Mouse (Mus musculus): ENCODE data around the gene Trim69. TPM values are rescaled to one million over a fixed set of nuclear protein-coding genes. Genes with fewer than 3 reads are reported as not detected.

Gene Trim69
- polyA plus RNA-seq, 1 experiment from 2014 or later = not detected

DNA sequence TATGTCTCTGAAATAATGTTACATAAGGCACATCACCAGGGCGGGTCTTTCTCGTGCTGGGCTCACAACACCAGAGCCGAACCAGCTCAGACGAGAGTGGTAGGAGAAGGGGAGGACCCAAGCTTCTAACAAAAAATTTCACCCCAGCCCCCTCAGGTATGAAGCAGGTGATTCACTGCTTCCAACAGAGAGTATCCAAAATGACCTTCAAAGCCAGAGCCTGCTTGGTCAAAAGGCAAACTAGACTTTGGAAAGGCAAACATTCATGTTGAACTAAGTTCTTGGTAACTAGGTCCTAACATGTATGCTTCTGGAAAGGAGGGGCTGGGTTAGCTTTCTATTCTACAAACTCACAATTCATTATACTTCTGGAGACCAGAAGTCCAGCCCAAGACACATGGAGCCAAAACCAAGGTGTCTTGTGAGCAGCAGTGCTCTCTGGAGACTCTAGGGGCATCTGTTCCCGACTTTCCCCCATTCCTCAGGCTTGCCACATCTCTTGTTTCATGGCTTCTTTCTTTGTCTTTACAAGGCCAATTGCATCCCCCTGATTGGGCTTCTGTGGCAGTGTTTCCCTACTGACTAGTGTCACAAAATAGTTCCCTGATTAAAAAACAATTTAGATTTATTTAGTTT is 19.1 kb upstream of the Trim69 start:
- Histone ChIP-seq H3K4me3 (replicated peaks) (no peak overlapping the region), H3K4me2 (peak overlapping the region; percentile 13; the same call in 1 of the 2 replicates), H3K9ac (no peak overlapping the region), H3K4me1 (replicated peaks) (peaks cover 39% of the 10 kb centered on the region), H3K27me3 (no peaks in the 10 kb centered on the region), H3K36me3 (no peaks in the 10 kb centered on the region), H3K9me3 (replicated peaks) (no peaks in the 10 kb centered on the region), H3K27ac (peak overlapping the region; percentile 67)
- WGBS (ENCODE audit: insufficient replicate concordance) = 61% methylated on average over 5 of the region's 5 CpGs
- no peak for DNase-seq
- ATAC-seq (ENCODE audit: low read depth) = peak; percentile 18

DNA sequence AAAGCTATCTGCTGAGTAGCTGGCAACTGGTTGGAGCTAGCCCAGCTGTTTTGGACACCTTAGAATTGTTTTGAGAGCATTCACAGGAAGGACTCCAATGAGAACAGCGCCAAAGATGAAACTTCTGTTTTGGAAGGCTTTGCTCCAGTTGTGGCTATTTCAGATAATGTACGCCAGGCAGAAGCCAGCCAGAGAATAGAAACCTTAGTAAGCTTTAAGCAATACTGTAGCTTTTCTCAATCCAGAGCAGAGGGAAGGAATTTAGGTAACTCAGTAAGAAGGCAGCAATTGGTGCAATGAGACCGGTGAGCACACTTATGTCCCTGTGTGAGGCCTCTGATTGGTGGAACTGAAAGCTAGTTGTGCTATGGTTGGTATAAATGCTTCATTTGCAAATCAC is 17.4 kb upstream of the Trim69 start:
- 77% methylated on average over 3 of the region's 3 CpGs for WGBS (ENCODE audit: insufficient replicate concordance)
- H3K27ac ChIP-seq = no peak overlapping the region

DNA sequence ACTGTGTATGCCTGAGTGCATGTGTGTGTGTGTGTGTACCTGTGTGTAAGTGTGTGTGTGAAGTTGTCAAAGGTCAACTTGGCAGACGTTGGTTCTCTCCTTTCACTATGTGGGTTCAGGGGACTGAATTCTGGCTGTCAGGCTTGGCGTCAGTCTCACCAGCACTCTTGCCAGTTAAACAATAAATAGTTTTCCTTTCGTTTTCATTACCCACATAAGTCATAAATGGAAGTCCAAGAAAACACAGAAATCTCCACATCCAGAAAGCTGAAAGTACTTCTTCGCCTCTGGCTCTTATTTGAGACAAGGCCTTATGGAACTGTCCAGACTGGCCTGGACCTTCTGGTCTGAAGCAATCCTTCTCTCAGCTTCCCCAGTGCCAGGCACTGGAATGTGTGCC is 14.7 kb upstream of the Trim69 start:
- ATAC-seq (ENCODE audit: low read depth) (no peak), DNase-seq (no peak)
- no peak overlapping the region for H3K4me2 ChIP-seq
- no peak overlapping the region for H3K4me3 ChIP-seq (replicated peaks)
- H3K9ac ChIP-seq = no peak overlapping the region
- no peaks in the 10 kb centered on the region for H3K27me3 ChIP-seq
- WGBS (ENCODE audit: insufficient replicate concordance) = 59% methylated on average over 4 of the region's 4 CpGs
- H3K36me3 ChIP-seq = peaks cover 7% of the 10 kb centered on the region
- no peaks in the 10 kb centered on the region for H3K9me3 ChIP-seq (replicated peaks)
- no peak overlapping the region for H3K27ac ChIP-seq
- H3K4me1 ChIP-seq (replicated peaks) = peaks cover 44% of the 10 kb centered on the region

More for the DNA sequence above, 17.4 kb upstream of the Trim69 start:
- DNase-seq = no peak
- Histone ChIP-seq H3K9me3 (replicated peaks) (no peaks in the 10 kb centered on the region), H3K9ac (no peak overlapping the region), H3K4me1 (replicated peaks) (peaks cover 35% of the 10 kb centered on the region), H3K4me2 (no peak overlapping the region), H3K4me3 (replicated peaks) (no peak overlapping the region), H3K27me3 (no peaks in the 10 kb centered on the region), H3K36me3 (no peaks in the 10 kb centered on the region)
- no peak for ATAC-seq (ENCODE audit: low read depth)

DNA sequence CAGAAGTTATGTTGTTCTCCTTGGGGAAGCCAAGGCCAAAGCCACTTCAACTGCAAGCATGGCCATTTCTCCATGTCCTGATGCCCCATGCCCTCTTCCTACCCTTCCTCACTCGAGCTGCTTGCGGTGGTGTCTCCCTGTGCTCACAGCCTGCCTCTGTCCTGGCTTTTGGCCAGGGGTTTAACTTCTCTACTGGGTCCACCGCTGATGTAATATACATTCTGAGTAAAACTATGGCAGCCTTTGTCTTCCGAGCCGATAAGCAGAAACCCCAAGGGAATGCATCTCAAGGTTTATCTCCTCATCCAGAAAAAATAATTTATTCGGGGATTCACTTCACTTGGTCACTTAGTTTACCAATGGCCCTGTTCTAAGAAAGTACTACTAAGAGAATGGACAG is 13.8 kb upstream of the Trim69 start:
- 74% methylated on average over 6 of the region's 6 CpGs for WGBS (ENCODE audit: insufficient replicate concordance)
- Histone ChIP-seq H3K36me3 (peaks cover 15% of the 10 kb centered on the region), H3K27me3 (no peaks in the 10 kb centered on the region), H3K9me3 (replicated peaks) (no peaks in the 10 kb centered on the region), H3K4me1 (replicated peaks) (peaks cover 44% of the 10 kb centered on the region), H3K9ac (peak overlapping the region; percentile 89), H3K4me3 (replicated peaks) (peak overlapping the region; percentile 82), H3K4me2 (peak overlapping the region; percentile 93), H3K27ac (peak overlapping the region; percentile 65)
- no peak for DNase-seq
- no peak for ATAC-seq (ENCODE audit: low read depth)

DNA sequence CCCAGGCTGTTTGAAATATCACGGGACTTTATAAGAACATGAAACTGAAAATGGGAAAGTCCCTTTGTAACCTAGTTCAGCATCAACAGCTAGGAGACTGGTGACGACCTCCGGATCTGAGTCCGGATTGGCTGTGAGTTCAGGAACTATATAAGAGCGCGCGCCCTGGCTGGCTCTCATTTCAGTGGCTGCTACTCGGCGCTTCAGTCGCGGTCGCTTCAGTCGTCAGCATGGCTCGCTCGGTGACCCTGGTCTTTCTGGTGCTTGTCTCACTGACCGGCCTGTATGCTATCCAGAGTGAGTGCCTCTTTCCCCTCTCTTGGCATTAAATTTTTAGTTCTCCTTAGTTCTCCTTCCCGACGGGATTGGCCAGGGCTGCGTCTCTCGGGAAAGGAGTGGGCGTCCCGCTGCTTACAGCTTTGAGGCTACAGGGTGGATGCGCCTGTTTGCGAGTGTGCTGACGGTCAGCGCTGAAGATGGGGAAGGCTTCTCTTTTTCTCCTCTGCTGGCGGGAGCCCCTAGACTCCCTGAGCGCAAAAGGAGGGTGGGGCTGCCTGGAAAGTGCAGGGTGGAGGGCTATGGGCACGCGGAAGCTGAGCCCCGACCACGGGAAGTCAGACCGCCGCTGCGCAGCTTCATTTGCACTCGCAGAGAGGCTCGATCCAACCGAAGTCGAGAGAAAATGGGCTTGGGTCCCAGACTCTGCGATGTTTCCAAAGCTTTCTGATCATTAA is 12.8 kb upstream of the Trim69 start, which contains the start of gene B2m:
TSS of gene B2m (plus strand) at position 179 of the 734 bp plus-strand sequence.
- Histone ChIP-seq H3K4me1 (replicated peaks) (peaks cover 50% of the 10 kb centered on the region), H3K9ac (peak within 1 kb of the TSS; percentile 89), H3K27me3 (no peaks in the 10 kb centered on the region), H3K4me2 (peak within 1 kb of the TSS; percentile 93), H3K36me3 (peaks cover 23% of the 10 kb centered on the region), H3K27ac (peak within 1 kb of the TSS; percentile 85), H3K4me3 (replicated peaks) (peak within 1 kb of the TSS; percentile 82), H3K9me3 (replicated peaks) (no peaks in the 10 kb centered on the region)
- DNase-seq = peak; percentile 84
- peak; percentile 93 for ATAC-seq (ENCODE audit: low read depth)
- under 1% methylated on average over 40 of the region's 40 CpGs for WGBS (ENCODE audit: insufficient replicate concordance)

DNA sequence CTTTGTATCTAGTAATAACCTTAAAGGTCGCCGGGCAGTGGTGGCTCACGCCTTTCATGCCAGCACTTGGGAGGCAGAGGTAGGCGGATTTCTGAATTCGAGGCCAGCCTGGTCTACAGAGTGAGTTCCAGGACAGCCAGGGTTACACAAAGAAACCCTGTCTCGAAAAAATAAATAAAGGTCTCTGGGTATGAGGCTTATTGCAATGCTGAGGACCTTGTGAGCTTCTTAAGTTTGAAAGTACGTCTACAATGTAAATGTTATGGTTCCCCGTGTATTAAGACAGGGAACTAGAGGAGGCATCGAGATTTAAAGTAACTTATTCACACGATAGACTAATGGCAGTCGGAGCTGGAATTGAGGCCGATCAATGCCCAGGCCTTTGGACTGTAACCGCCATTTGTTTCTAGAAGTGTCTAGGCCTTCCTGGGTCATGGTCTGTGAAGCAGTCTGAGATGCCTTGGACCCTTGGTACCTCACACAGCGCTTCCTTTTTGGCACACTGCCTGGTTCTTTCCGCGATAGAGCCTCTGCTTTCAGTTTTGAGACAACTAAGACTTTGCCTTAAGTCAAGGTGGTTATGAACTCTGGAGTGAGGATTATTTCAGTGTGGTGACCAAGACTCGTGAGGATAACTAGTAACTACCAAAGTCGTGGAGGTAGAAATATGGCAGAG is 12.1 kb upstream of the Trim69 start:
- peaks cover 51% of the 10 kb centered on the region for H3K4me1 ChIP-seq (replicated peaks)
- H3K9ac ChIP-seq = peak overlapping the region; percentile 89
- DNase-seq = no peak
- WGBS (ENCODE audit: insufficient replicate concordance) = 9% methylated on average over 18 of the region's 18 CpGs
- H3K36me3 ChIP-seq = peaks cover 30% of the 10 kb centered on the region
- H3K9me3 ChIP-seq (replicated peaks) = no peaks in the 10 kb centered on the region
- peak overlapping the region; percentile 82 for H3K4me3 ChIP-seq (replicated peaks)
- H3K4me2 ChIP-seq = peak overlapping the region; percentile 93
- H3K27ac ChIP-seq = peak overlapping the region; percentile 85
- peak; percentile 12; the same call in 1 of the 2 replicates for ATAC-seq (ENCODE audit: low read depth)
- no peaks in the 10 kb centered on the region for H3K27me3 ChIP-seq

DNA sequence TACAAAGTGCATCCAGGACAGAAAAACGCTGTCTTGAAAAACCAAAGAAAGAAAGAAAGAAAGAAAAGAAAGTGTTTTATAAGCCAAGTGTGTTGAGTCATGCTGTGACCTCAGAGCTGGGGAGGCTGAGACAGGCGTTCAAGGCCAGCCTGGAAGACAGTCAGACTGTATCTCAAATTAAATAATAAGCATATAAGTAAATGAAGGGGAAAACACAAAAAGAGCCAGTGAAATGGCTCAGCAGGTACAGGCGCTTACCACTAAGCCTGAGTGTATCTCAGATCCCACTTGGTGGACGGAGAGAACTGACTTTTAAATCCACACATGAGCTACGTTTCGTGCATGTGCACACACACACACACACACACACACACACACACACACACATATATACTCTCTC is 11.2 kb upstream of the Trim69 start:
- Histone ChIP-seq H3K27ac (no peak overlapping the region), H3K4me1 (replicated peaks) (peaks cover 51% of the 10 kb centered on the region), H3K4me2 (peak overlapping the region; percentile 93), H3K9ac (peak overlapping the region; percentile 89; the same call in 1 of the 2 replicates), H3K36me3 (peaks cover 33% of the 10 kb centered on the region), H3K4me3 (replicated peaks) (peak overlapping the region; percentile 82), H3K27me3 (no peaks in the 10 kb centered on the region), H3K9me3 (replicated peaks) (no peaks in the 10 kb centered on the region)
- ATAC-seq (ENCODE audit: low read depth) (no peak), DNase-seq (no peak)
- WGBS (ENCODE audit: insufficient replicate concordance) = 78% methylated on average over 6 of the region's 6 CpGs

DNA sequence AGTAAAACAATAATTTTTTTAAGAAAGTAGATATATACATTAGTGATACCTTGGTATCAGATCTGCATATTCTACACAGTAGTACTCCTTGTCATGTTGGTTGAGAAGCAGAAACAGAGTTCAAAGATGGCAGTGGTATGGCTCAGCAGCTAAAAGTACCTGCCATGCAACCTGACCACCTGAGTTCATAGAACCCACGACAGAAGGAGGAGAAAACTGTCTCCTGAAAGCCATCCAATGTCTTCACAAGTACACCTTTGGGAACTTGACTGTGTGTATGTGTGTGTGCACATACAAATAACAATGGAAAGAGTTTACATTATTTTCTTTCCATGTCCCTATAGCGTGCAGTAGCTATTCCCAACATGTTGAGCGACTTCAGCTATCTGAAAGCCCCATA is 10.8 kb upstream of the Trim69 start:
- Histone ChIP-seq H3K4me2 (peak overlapping the region; percentile 93), H3K36me3 (peaks cover 37% of the 10 kb centered on the region), H3K4me3 (replicated peaks) (peak overlapping the region; percentile 82), H3K9ac (0 out of 2 replicates have a peak overlapping the region, but pooled peaks have one; percentile 89), H3K9me3 (replicated peaks) (no peaks in the 10 kb centered on the region), H3K27ac (no peak overlapping the region), H3K4me1 (replicated peaks) (peaks cover 53% of the 10 kb centered on the region), H3K27me3 (no peaks in the 10 kb centered on the region)
- ATAC-seq (ENCODE audit: low read depth) (no peak), DNase-seq (no peak)
- WGBS (ENCODE audit: insufficient replicate concordance) = 66% methylated on average over 3 of the region's 3 CpGs

DNA sequence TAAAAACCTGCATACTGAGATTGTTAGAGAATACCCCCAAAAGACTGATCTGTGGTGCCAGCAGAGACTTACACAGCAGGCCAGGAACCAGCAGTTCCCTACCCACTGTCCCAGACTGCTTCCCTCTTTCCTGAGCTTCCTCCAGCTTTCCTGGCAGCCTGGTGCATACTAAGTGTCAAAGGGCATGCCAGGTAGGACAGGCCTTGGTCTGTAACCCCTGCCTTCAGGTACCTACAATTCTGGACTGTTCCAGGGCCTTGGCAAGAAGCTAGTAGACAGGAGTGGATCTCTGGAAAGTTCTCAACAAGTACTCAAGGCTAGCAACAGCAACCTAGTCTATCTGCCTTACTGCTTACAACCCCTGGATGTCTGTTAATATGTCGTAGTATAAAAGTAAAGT is 9.3 kb upstream of the Trim69 start:
- DNase-seq = no peak
- H3K36me3 ChIP-seq = peaks cover 44% of the 10 kb centered on the region
- H3K27ac ChIP-seq = no peak overlapping the region
- no peak overlapping the region for H3K9ac ChIP-seq
- WGBS (ENCODE audit: insufficient replicate concordance) = 83% methylated on average over 1 of the region's 1 CpGs
- no peak overlapping the region for H3K4me2 ChIP-seq
- peaks cover 62% of the 10 kb centered on the region for H3K4me1 ChIP-seq (replicated peaks)
- H3K4me3 ChIP-seq (replicated peaks) = no peak overlapping the region
- no peak for ATAC-seq (ENCODE audit: low read depth)
- H3K9me3 ChIP-seq (replicated peaks) = no peaks in the 10 kb centered on the region
- H3K27me3 ChIP-seq = no peaks in the 10 kb centered on the region

DNA sequence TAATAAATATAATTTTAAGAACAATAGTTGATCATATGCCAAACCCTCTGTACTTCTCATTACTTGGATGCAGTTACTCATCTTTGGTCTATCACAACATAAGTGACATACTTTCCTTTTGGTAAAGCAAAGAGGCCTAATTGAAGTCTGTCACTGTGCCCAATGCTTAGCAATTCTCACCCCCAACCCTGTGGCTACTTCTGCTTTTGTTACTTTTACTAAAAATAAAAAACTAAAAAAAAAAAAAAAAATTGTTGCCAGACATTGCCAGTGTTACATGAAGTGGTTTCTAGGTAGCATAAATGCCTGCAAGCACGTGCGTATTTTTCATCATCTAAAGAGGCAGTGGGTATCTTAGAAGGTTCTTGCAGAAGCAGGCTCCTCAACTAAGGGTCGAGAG is 7.7 kb upstream of the Trim69 start:
- Histone ChIP-seq H3K9ac (no peak overlapping the region), H3K27me3 (no peaks in the 10 kb centered on the region), H3K4me3 (replicated peaks) (no peak overlapping the region), H3K4me1 (replicated peaks) (peaks cover 61% of the 10 kb centered on the region), H3K36me3 (peaks cover 44% of the 10 kb centered on the region), H3K4me2 (no peak overlapping the region), H3K27ac (no peak overlapping the region), H3K9me3 (replicated peaks) (no peaks in the 10 kb centered on the region)
- no peak for ATAC-seq (ENCODE audit: low read depth)
- DNase-seq = no peak
- WGBS (ENCODE audit: insufficient replicate concordance) = 61% methylated on average over 3 of the region's 3 CpGs

DNA sequence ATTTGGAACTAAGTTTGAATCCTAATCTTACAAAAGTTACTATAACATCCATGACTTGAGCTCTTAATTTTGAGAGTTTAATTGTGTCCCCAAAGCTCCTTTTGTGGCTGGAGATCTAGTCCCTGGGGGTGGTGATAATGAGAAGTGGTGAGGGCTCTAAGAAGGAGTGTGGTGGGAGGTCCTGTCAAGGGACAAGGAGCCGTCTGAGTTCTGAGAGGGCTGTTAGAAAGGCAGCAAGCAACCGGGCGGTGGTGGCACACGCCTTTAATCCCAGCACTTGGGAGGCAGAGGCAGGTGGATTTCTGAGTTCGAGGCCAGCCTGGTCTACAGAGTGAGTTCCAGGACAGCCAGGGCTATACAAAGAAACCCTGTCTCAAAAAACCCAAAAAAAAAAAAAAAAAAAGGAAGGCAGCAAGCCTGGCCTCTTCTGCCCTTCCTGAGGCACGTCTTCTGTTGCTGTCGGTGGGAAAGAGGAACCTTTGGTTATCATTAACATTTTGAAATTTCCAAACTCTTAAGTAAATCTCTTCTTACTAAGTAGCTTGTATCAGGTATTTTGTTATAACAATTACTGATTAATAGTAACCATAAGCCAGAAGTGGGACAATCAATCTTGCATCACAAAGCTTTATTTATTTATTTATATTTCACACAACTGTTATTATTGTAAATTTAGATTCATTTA is 6.7 kb upstream of the Trim69 start:
- peaks cover 44% of the 10 kb centered on the region for H3K36me3 ChIP-seq
- H3K27me3 ChIP-seq = no peaks in the 10 kb centered on the region
- no peak overlapping the region for H3K4me3 ChIP-seq (replicated peaks)
- no peak overlapping the region for H3K9ac ChIP-seq
- WGBS (ENCODE audit: insufficient replicate concordance) = 49% methylated on average over 7 of the region's 7 CpGs
- peaks cover 57% of the 10 kb centered on the region for H3K4me1 ChIP-seq (replicated peaks)
- no peaks in the 10 kb centered on the region for H3K9me3 ChIP-seq (replicated peaks)
- no peak for ATAC-seq (ENCODE audit: low read depth)
- no peak overlapping the region for H3K27ac ChIP-seq
- no peak for DNase-seq
- no peak overlapping the region for H3K4me2 ChIP-seq
